Mouse (Mus musculus) ES-E14 (cell line): ENCODE results near the gene Gm10447. TPM values are rescaled to one million over a fixed set of nuclear protein-coding genes. Genes with fewer than 3 reads are reported as not detected.

ENCODE experiments used
- DNase-seq: peaks from one replicate; pipeline ENCODE4 v3.0.0-alpha.2; 2013; ENCODE audit warnings: low read depth, low spot score
- H3K27ac ChIP-seq: 2 replicates; pipeline ENCODE4 v1.5.1; 2012; ENCODE audit warnings: low read depth, mild to moderate bottlenecking, low read length, moderate library complexity, mixed read lengths; ENCODE audit not compliant: poor library complexity, insufficient read depth, severe bottlenecking
- H3K36me3 ChIP-seq: 2 replicates; pipeline ENCODE4 v1.6.1; 2012; ENCODE audit warnings: mild to moderate bottlenecking, low read length, moderate library complexity, mixed read lengths; ENCODE audit not compliant: control insufficient read depth, poor library complexity, insufficient read depth, severe bottlenecking
- H3K4me1 ChIP-seq, 2 experiments: fragments of 150-350 bp in 1 of 2; sonication (generic) in 1 of 2; 2 replicates each; pipeline ENCODE4 v1.6.1; 2012; ENCODE audit warnings: low read length in 2 of 2, mild to moderate bottlenecking in 1 of 2, mixed read lengths in 1 of 2; ENCODE audit not compliant: control insufficient read depth in 2 of 2, insufficient read depth in 2 of 2, poor library complexity in 1 of 2
- H3K4me3 ChIP-seq, 2 experiments: fragments of 150-350 bp in 1 of 2; sonication (generic) in 1 of 2; 2 replicates each; pipeline ENCODE4 v1.5.1; 2012; ENCODE audit warnings: low read length in 2 of 2, low read depth in 1 of 2, mild to moderate bottlenecking in 1 of 2, mixed read lengths in 1 of 2; ENCODE audit not compliant: insufficient read depth in 1 of 2, poor library complexity in 1 of 2, severe bottlenecking in 1 of 2
- H3K9ac ChIP-seq: 2 replicates; pipeline ENCODE4 v1.6.1; 2012; ENCODE audit warnings: low read depth, mild to moderate bottlenecking, low read length, mixed read lengths; ENCODE audit not compliant: poor library complexity, insufficient read depth, severe bottlenecking
- H3K9me3 ChIP-seq: fragments of 150-350 bp; sonication (generic); 2 replicates; pipeline ENCODE4 v1.6.1; 2012; ENCODE audit warnings: low read depth, mild to moderate bottlenecking, low read length; ENCODE audit not compliant: control insufficient read depth, insufficient read depth
- CHD2 ChIP-seq: IDR thresholded peaks from 2 replicates; pipeline ENCODE4 v1.6.1; 2014; ENCODE audit warnings: mild to moderate bottlenecking, low read depth, low read length, inconsistent platforms
- HCFC1 ChIP-seq: IDR thresholded peaks from 2 replicates; pipeline ENCODE4 v1.6.1; 2012; ENCODE audit warnings: low read length, inconsistent platforms, borderline replicate concordance; ENCODE audit not compliant: insufficient read depth
- MAFK ChIP-seq: IDR thresholded peaks from 2 replicates; pipeline ENCODE4 v1.6.1; 2014; ENCODE audit warnings: mild to moderate bottlenecking, low read depth, low read length, inconsistent platforms; ENCODE audit not compliant: insufficient read depth
- ZC3H11A ChIP-seq: IDR thresholded peaks from 2 replicates; pipeline ENCODE4 v1.6.1; 2012; ENCODE audit warnings: low read depth, mild to moderate bottlenecking, inconsistent platforms, low read length, borderline replicate concordance
- ZNF384 ChIP-seq: IDR thresholded peaks from 2 replicates; pipeline ENCODE4 v1.6.1; 2012; ENCODE audit warnings: low read depth, low read length, inconsistent platforms
- in situ Hi-C, 2 experiments: fragments of 600-800 bp; cut with MboI; formaldehyde crosslinking; loops; one replicate each; pipeline ENCODE4 v1.15.1; 2025; ENCODE audit warnings: low sequenced_read_pairs in 2 of 2, inconsistent platforms in 1 of 2; ENCODE audit not compliant: unreplicated experiment in 2 of 2
- total RNA-seq: library from RNA; depleted of rRNA; stranded (reverse); fragments of 300-350 nt; gene quantifications from 2 replicates; pipeline ENCODE4 v1.2.3, GENCODE M21; 2012

Gm10447 gene
- total RNA-seq, 1 experiment, result not detected

DNA sequence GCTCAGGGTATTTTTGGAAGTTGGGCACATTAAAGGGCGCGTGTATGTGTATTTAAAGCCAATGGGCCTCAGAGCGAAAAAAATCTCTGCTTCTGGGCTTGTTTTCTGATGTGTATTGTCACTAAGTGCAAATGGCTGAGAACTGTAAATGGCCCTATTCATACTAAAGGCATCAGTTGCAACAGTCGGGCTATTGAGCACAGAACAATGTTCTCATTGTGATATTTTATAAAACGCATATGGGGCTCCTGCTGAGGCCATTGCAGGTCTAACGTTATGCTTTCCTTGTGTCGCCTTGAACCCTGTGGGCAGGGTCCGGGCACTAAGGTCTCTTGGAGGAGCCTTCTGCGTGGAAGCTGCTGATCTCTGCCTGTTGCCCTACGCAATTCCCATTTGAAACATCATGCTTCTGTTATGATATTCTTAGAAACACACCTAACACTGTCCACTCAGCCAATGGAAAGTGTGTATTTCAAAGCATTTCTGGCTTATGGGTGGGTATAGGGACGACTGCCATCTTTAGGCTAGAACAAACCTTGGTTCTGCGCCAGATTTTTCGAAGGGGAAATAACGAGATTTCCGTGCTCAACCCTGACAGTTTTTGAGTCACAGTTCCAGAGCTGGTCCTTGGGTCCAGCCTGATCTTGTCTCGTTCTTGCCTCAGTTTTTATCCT, 12.5 kb upstream of the Gm10447 start:
- no peaks in the 10 kb centered on the region for H3K36me3 ChIP-seq
- H3K4me1 ChIP-seq, result peaks cover 3 to 5% of the 10 kb centered on the region in 2 experiments; a peak in 3 of 4 replicates
- TF ChIP-seq ZNF384, result no peak
- no peak for TF ChIP-seq CHD2
- no peak for TF ChIP-seq MAFK
- TF ChIP-seq HCFC1, result no peak
- no peak for TF ChIP-seq ZC3H11A
- H3K4me3 ChIP-seq, result no peak overlapping the region
- H3K9me3 ChIP-seq, result no peaks in the 10 kb centered on the region
- DNase-seq, result no peak
- no peak overlapping the region for H3K9ac ChIP-seq
- H3K27ac ChIP-seq, result no peak overlapping the region
- in situ Hi-C loops, result no loop called here

DNA sequence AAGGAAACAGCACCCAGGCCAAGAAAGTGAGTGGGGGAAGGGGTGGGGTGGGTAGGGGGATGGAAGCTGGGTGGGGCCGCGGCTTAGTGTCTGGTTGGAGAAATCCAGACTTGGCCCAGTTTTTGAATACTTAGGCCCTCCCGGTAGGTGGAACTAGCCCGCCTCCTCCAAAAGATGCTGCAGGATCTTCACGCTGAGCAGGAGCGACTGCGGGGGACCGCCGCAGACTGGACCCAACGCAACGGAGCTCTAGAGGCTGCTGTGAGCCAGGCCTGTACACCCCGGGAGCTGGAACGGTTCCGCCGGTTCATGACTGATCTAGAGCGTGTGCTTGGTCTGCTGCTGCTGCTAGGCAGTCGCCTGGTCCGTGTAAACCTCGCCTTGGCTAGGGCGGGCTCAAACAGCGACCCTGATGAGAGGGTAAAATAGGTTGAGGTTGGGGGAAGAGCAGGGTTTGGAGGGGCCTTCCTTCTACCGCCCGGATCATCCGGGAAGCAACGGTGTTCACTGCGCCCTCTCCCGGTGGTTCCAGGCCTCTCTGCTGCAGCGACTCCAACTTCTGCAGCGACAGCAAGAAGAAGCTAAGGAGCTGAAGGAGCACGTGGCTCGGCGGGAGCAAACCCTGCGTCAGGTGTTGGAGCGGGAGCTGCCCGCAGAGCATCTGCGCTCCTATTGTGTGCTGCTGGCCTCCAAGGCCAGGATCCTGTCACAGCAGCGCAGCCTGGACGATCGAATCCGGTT, 9.5 kb upstream of the Gm10447 start:
- peak; percentile 80 for DNase-seq
- no peaks in the 10 kb centered on the region for H3K36me3 ChIP-seq
- H3K4me3 ChIP-seq, result peak overlapping the region; percentile 62 to 71
- no peaks in the 10 kb centered on the region for H3K9me3 ChIP-seq
- peak; percentile 67; the same call in 1 of the 2 replicates for TF ChIP-seq MAFK
- no peak for TF ChIP-seq CHD2
- peak; percentile 36; the same call in 1 of the 2 replicates for TF ChIP-seq HCFC1
- no peak for TF ChIP-seq ZC3H11A
- no peak for TF ChIP-seq ZNF384
- in situ Hi-C loops, result no loop called here
- H3K9ac ChIP-seq, result peak overlapping the region; percentile 62
- H3K4me1 ChIP-seq, result peaks cover 3 to 5% of the 10 kb centered on the region in 2 experiments; a peak in 3 of 4 replicates
- H3K27ac ChIP-seq, result no peak overlapping the region

DNA sequence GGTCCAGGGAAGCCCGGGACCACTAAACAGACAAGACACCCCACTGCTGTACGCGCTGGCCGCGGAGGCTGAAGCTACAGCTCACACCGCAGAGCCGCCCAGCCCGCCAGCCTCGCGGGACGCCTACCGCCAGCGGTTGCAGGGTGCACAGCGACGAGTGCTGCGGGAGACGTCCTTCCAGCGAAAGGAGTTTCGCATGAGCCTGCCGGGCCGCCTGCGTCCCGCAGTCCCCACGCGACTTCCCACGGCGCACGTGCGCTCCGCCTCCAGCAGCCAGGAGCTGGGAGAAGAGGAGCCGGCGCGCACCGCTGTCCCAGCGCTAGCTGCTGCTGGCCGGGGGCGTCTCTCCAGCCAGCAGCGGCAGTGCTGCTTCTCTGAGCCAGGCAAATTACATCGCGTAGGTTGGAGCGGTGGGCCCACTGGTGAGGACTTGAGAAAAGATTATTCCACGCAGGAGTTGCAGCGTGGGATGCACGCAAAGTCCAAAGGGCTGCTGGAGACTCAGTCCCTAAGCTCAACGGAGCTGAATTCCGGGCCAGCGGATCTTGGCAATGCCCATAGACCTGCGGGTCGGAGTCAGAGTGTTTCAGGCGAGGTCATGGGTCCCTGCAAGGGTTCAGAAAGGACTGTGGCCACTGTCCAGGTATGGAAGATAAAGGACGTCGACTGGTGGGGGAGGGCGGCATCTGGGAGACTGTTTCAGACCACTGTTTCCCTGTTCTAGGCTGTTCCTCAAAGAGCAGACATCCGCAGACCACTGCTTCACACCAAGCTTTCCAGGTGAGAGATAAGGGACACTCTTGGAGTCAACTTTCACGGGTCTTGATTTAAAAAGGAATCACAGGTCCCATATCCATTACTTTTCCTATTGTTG, 6.9 kb upstream of the Gm10447 start:
- Histone ChIP-seq H3K36me3 (no peaks in the 10 kb centered on the region), H3K9ac (peak overlapping the region; percentile 31; the same call in 1 of the 2 replicates), H3K4me1 (peaks cover 3 to 5% of the 10 kb centered on the region in 2 experiments; a peak in 3 of 4 replicates), H3K9me3 (no peaks in the 10 kb centered on the region), H3K27ac (no peak overlapping the region), H3K4me3 (peak overlapping the region; percentile 42 to 65; a peak in 3 of 4 replicates)
- DNase-seq, result no peak
- in situ Hi-C loops, result no loop called here
- TF ChIP-seq ZNF384, result no peak
- no peak for TF ChIP-seq HCFC1
- TF ChIP-seq ZC3H11A, result no peak
- TF ChIP-seq CHD2, result no peak
- no peak for TF ChIP-seq MAFK

DNA sequence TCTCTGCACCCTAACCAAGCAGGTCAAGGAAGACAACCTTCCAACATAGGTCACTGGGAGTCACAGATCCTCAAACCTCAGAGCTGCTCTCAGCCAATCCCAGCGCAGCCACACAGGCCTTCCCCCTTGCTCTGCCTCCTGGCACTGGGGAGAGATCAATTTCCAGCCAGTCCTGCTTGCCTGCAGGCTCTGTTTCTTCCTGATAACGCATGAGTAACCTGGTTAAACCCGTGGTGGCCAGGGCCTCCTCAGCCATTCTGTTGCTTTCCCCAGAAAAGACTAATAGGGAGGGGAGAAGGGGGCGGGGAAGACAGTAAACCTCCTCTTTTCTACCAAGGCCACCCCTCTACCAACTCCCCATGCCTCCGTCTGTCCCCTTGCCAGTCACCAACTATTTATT, 4.8 kb upstream of the Gm10447 start:
- TF ChIP-seq ZNF384 (no peak), HCFC1 (no peak), ZC3H11A (no peak), CHD2 (no peak)
- H3K9me3 ChIP-seq, result no peaks in the 10 kb centered on the region
- no peak overlapping the region for H3K4me3 ChIP-seq
- no peak overlapping the region for H3K9ac ChIP-seq
- H3K4me1 ChIP-seq, result peaks cover under 1 to 3% of the 10 kb centered on the region in 2 experiments; a peak in 3 of 4 replicates
- in situ Hi-C loops, result no loop called here
- no peak overlapping the region for H3K27ac ChIP-seq
- no peaks in the 10 kb centered on the region for H3K36me3 ChIP-seq
- DNase-seq, result no peak
